Mouse (Mus musculus): ENCODE results near the gene Olfr39. TPM values are rescaled to one million over a fixed set of nuclear protein-coding genes. Genes with fewer than 3 reads are reported as not detected.
"Not testable (repeated sequence)": the region's sequence is repeated elsewhere in the genome, so short reads cannot be mapped to it uniquely, and the experiment has no call there.

The Olfr39 gene
- not detected in 2 replicates for polyA plus RNA-seq (2016; fragmentation: Nextera tagmentation; extraction: Ambion mirVana)

GRCm38 (mm10) chr9:20282051-20282450, at the start of gene Olfr39:
Olfr39 (plus strand) TSS chr9:20282351.
- ATAC-seq (ENCODE audit: insufficient number of reproducible peaks, low FRiP score): no peak
- Histone ChIP-seq H3K4me2 (no peak within 1 kb of the TSS), H3K36me3 (no peaks in the 10 kb centered on the region), H3K4me3 (no peak within 1 kb of the TSS), H3K4me1 (replicated peaks) (no peaks in the 10 kb centered on the region), H3K9ac (no peak within 1 kb of the TSS), H3K9me3 (replicated peaks) (no peaks in the 10 kb centered on the region), H3K27me3 (replicated peaks) (no peaks in the 10 kb centered on the region), H3K27ac (ENCODE audit: poor library complexity, severe bottlenecking) (no peak within 1 kb of the TSS)
- WGBS: 68% methylated on average over 1 of the region's 1 CpGs

- peaks cover 9% of the 10 kb centered on the region for H3K9me3 ChIP-seq (replicated peaks)
- no peak within 1 kb of the TSS for H3K9ac ChIP-seq
- H3K27ac ChIP-seq (ENCODE audit: poor library complexity, severe bottlenecking): no peak within 1 kb of the TSS
- no peak within 1 kb of the TSS for H3K4me3 ChIP-seq
- ATAC-seq (ENCODE audit: insufficient number of reproducible peaks, low FRiP score): no peak
- no peaks in the 10 kb centered on the region for H3K4me1 ChIP-seq (replicated peaks)
- no peaks in the 10 kb centered on the region for H3K27me3 ChIP-seq (replicated peaks)
- H3K36me3 ChIP-seq: no peaks in the 10 kb centered on the region
- H3K4me2 ChIP-seq: no peak within 1 kb of the TSS
These were observed 45.3 kb upstream of the Olfr39 start, which contains the start of gene Olfr872 for GRCm38 (mm10) chr9:20236819-20237218. Olfr872 (plus strand) TSS chr9:20237119.

GRCm38 (mm10) chr9:20237378-20237777, 44.8 kb upstream of the Olfr39 start:
- 64% methylated on average over 2 of the region's 2 CpGs for WGBS
- Histone ChIP-seq H3K4me3 (no peak overlapping the region), H3K9ac (no peak overlapping the region), H3K4me2 (no peak overlapping the region), H3K4me1 (replicated peaks) (no peaks in the 10 kb centered on the region), H3K9me3 (replicated peaks) (peaks cover 9% of the 10 kb centered on the region), H3K36me3 (no peaks in the 10 kb centered on the region), H3K27me3 (replicated peaks) (no peaks in the 10 kb centered on the region), H3K27ac (ENCODE audit: poor library complexity, severe bottlenecking) (no peak overlapping the region)
- ATAC-seq (ENCODE audit: insufficient number of reproducible peaks, low FRiP score): no peak

- not testable (repeated sequence) for H3K4me2 ChIP-seq; ATAC-seq (ENCODE audit: insufficient number of reproducible peaks, low FRiP score)
- 72% methylated on average over 5 of the region's 5 CpGs for WGBS
These were observed 13.4 kb downstream of the Olfr39 start for GRCm38 (mm10) chr9:20295562-20295961.

GRCm38 (mm10) chr9:20298232-20298631, 16.1 kb downstream of the Olfr39 start, which contains the start of gene Olfr873:
Olfr873 (plus strand) TSS chr9:20298532.
- Histone ChIP-seq H3K4me1 (replicated peaks) (no peaks in the 10 kb centered on the region), H3K9ac (no peak within 1 kb of the TSS), H3K27ac (ENCODE audit: poor library complexity, severe bottlenecking) (no peak within 1 kb of the TSS), H3K4me3 (no peak within 1 kb of the TSS), H3K4me2 (no peak within 1 kb of the TSS), H3K36me3 (no peaks in the 10 kb centered on the region), H3K9me3 (replicated peaks) (0 out of 2 replicates have a peak, but pooled peaks cover 9% of the 10 kb centered on the region), H3K27me3 (replicated peaks) (no peaks in the 10 kb centered on the region)
- 77% methylated on average over 1 of the region's 1 CpGs for WGBS
- no peak for ATAC-seq (ENCODE audit: insufficient number of reproducible peaks, low FRiP score)

More at GRCm38 (mm10) chr9:20295562-20295961, 13.4 kb downstream of the Olfr39 start:
- not testable (repeated sequence) for H3K27ac ChIP-seq (ENCODE audit: poor library complexity, severe bottlenecking); H3K4me3 ChIP-seq; H3K27me3 ChIP-seq (replicated peaks); H3K36me3 ChIP-seq; H3K4me1 ChIP-seq (replicated peaks); H3K9ac ChIP-seq; H3K9me3 ChIP-seq (replicated peaks)

GRCm38 (mm10) chr9:20335994-20336393, 53.8 kb downstream of the Olfr39 start, which contains the start of gene Olfr18:
Olfr18 (minus strand) TSS chr9:20336094.
- Histone ChIP-seq H3K9ac (no peak within 1 kb of the TSS), H3K4me2 (no peak within 1 kb of the TSS), H3K9me3 (replicated peaks) (no peaks in the 10 kb centered on the region), H3K4me1 (replicated peaks) (no peaks in the 10 kb centered on the region), H3K4me3 (no peak within 1 kb of the TSS), H3K27me3 (replicated peaks) (no peaks in the 10 kb centered on the region), H3K27ac (ENCODE audit: poor library complexity, severe bottlenecking) (no peak within 1 kb of the TSS), H3K36me3 (no peaks in the 10 kb centered on the region)
- ATAC-seq (ENCODE audit: insufficient number of reproducible peaks, low FRiP score): no peak

Other genes with a start within 250 kb of the Olfr39 start
- gene Olfr867, start 224.8 kb upstream of the Olfr39 start, polyA plus RNA-seq (2016; fragmentation: Nextera tagmentation; extraction: Ambion mirVana): not detected in 2 replicates
- gene Olfr868, start 183.7 kb upstream of the Olfr39 start, polyA plus RNA-seq (2016; fragmentation: Nextera tagmentation; extraction: Ambion mirVana): not detected in 2 replicates
- gene Olfr869, start 153.3 kb upstream of the Olfr39 start, polyA plus RNA-seq (2016; fragmentation: Nextera tagmentation; extraction: Ambion mirVana): not detected in 2 replicates
- not detected in 2 replicates for gene Olfr870, start 108.3 kb upstream of the Olfr39 start, polyA plus RNA-seq (2016; fragmentation: Nextera tagmentation; extraction: Ambion mirVana)
- gene Olfr871, start 70.1 kb upstream of the Olfr39 start, polyA plus RNA-seq (2016; fragmentation: Nextera tagmentation; extraction: Ambion mirVana): not detected in 2 replicates
- gene Olfr872, start 45.2 kb upstream of the Olfr39 start, polyA plus RNA-seq (2016; fragmentation: Nextera tagmentation; extraction: Ambion mirVana): not detected in 2 replicates
- not detected in 2 replicates for gene Olfr873, start 16.2 kb downstream of the Olfr39 start, polyA plus RNA-seq (2016; fragmentation: Nextera tagmentation; extraction: Ambion mirVana)
- not detected in 2 replicates for gene Olfr18, start 53.7 kb downstream of the Olfr39 start, polyA plus RNA-seq (2016; fragmentation: Nextera tagmentation; extraction: Ambion mirVana)
- gene Zfp560, start 102.8 kb downstream of the Olfr39 start, polyA plus RNA-seq (2016; fragmentation: Nextera tagmentation; extraction: Ambion mirVana): 30.8 and 31.7 TPM in 2 replicates
- 14.8 and 15.0 TPM in 2 replicates for gene Zfp26, start 177.8 kb downstream of the Olfr39 start, polyA plus RNA-seq (2016; fragmentation: Nextera tagmentation; extraction: Ambion mirVana)
- 12.4 and 14.0 TPM in 2 replicates for gene Zfp426, start 210.4 kb downstream of the Olfr39 start, polyA plus RNA-seq (2016; fragmentation: Nextera tagmentation; extraction: Ambion mirVana)
- gene Zfp266, start 239.1 kb downstream of the Olfr39 start, polyA plus RNA-seq (2016; fragmentation: Nextera tagmentation; extraction: Ambion mirVana): 62.1 and 62.2 TPM in 2 replicates

All from heart, embryonic 12.5 days (tissue).